Mouse (Mus musculus) neural tube, embryonic 14.5 days (tissue): ENCODE data around the gene Scn1b. TPM values are rescaled to one million over a fixed set of nuclear protein-coding genes. Genes with fewer than 3 reads are reported as not detected.

Experiments
- ATAC-seq: fragments of 200-750 bp; cut with Nextera tagmentation; 2 replicates; pipeline ENCODE4 v1.8.0; 2017; ENCODE audit warnings: low read depth, mild to moderate bottlenecking, moderate TSS enrichment, moderate library complexity
- H3K27ac ChIP-seq: fragments of 300-500 bp; sonication (generic); 2 replicates; pipeline ENCODE4 v1.5.1; 2014; ENCODE audit warnings: low read depth, mild to moderate bottlenecking, control low read depth, low read length, moderate library complexity, mixed read lengths
- H3K27me3 ChIP-seq: fragments of 300-500 bp; sonication (generic); 2 replicates; pipeline ENCODE4 v1.6.1; 2014; ENCODE audit warnings: low read length; ENCODE audit not compliant: control insufficient read depth, insufficient read depth
- H3K36me3 ChIP-seq: fragments of 300-500 bp; sonication (generic); 2 replicates; pipeline ENCODE4 v1.6.1; 2014; ENCODE audit warnings: low read length, mixed read lengths; ENCODE audit not compliant: control insufficient read depth, insufficient read depth
- H3K4me1 ChIP-seq: fragments of 300-500 bp; sonication (generic); 2 replicates; pipeline ENCODE4 v1.6.1; 2014; ENCODE audit warnings: low read length; ENCODE audit not compliant: control insufficient read depth, insufficient read depth
- H3K4me2 ChIP-seq: fragments of 300-500 bp; sonication (generic); 2 replicates; pipeline ENCODE4 v1.6.1; 2014; ENCODE audit warnings: mild to moderate bottlenecking, low read depth, low read length, control low read depth
- H3K4me3 ChIP-seq: fragments of 300-500 bp; sonication (generic); 2 replicates; pipeline ENCODE4 v1.5.1; 2014; ENCODE audit warnings: low read depth, low read length, control low read depth, mixed read lengths
- H3K9ac ChIP-seq: fragments of 300-500 bp; sonication (generic); replicated peaks from 2 replicates; pipeline ENCODE4 v1.6.1; 2014; ENCODE audit warnings: low read depth, mild to moderate bottlenecking, control low read depth, low read length, mixed read lengths
- H3K9me3 ChIP-seq: fragments of 300-500 bp; sonication (generic); 2 replicates; pipeline ENCODE4 v1.6.1; 2016; ENCODE audit warnings: low read length; ENCODE audit not compliant: control insufficient read depth
- WGBS: fragments of 180-500 bp; shearing (Covaris S2); extraction: QIAGEN DNeasy Blood & Tissue Kit; methylation state at CpG from one replicate; pipeline ENCODE4 v1.1.7; 2014; 5-methylcytosine and 5-hydroxymethylcytosine counted together
- polyA plus RNA-seq: library from polyadenylated mRNA; unstranded; fragments of >200 nt; fragmentation: Nextera tagmentation; extraction: Ambion mirVana; gene quantifications from 2 replicates; pipeline ENCODE4 v1.2.1, GENCODE M21; 2014

Gene Scn1b
- polyA plus RNA-seq, 1 experiment from 2014 or later: 17.6 TPM

DNA sequence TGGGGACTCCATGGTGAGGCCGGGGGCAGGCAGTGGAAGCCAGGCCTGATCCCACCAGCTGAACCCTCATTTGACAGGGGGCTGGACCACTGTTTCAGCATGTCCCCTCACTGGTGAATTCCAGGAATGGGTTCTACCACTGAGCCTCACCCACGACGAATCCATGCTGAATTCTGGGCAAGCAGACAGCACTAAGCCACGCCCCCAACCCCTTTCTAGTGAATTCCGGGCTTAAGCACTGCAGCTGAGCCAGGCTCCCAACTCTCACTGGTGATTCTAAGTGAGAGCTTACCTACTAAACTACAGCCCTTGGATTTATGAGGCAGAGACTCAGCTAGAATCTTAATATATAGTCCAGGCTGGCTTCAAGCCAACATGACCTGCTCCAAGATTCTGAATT, 59.0 kb downstream of the Scn1b start:
- H3K27ac ChIP-seq: no peak overlapping the region
- H3K27me3 ChIP-seq: no peaks in the 10 kb centered on the region
- H3K4me1 ChIP-seq: no peaks in the 10 kb centered on the region
- ATAC-seq: no peak
- H3K9me3 ChIP-seq: no peaks in the 10 kb centered on the region
- no peak overlapping the region for H3K4me3 ChIP-seq
- no peak overlapping the region for H3K4me2 ChIP-seq
- 45% methylated on average over 5 of the region's 5 CpGs for WGBS
- H3K9ac ChIP-seq: no peak overlapping the region
- H3K36me3 ChIP-seq: no peaks in the 10 kb centered on the region

Other genes with a start within 250 kb of the Scn1b start
- gene Cd22, start 246.7 kb downstream of the Scn1b start, polyA plus RNA-seq: not detected in 2 replicates
- gene Mag, start 212.1 kb downstream of the Scn1b start, polyA plus RNA-seq: 2.4 and 2.5 TPM in 2 replicates
- gene Hamp2, start 202.3 kb downstream of the Scn1b start, polyA plus RNA-seq: not detected in 2 replicates
- not detected in 2 replicates for gene Hamp, start 183.0 kb downstream of the Scn1b start, polyA plus RNA-seq
- gene Usf2, start 170.2 kb downstream of the Scn1b start, polyA plus RNA-seq: 28.2 and 28.9 TPM in 2 replicates
- 10.2 and 15.3 TPM in 2 replicates for gene Lsr, start 153.5 kb downstream of the Scn1b start, polyA plus RNA-seq
- gene Fam187b, start 153.2 kb downstream of the Scn1b start, polyA plus RNA-seq: 0.40 and 0.44 TPM in 2 replicates
- 7.8 and 12.9 TPM in 2 replicates for gene Fxyd5, start 84.5 kb downstream of the Scn1b start, polyA plus RNA-seq
- gene Fxyd7, start 75.5 kb downstream of the Scn1b start, polyA plus RNA-seq: 252 and 299 TPM in 2 replicates
- 9.6 and 22.9 TPM in 2 replicates for gene Fxyd1, start 69.8 kb downstream of the Scn1b start, polyA plus RNA-seq
- gene Lgi4, start 67.7 kb downstream of the Scn1b start, polyA plus RNA-seq: 1.1 TPM in 1 of 2 replicates, not detected in the other
- 0.35 TPM in 1 of 2 replicates, not detected in the other for gene Fxyd3, start 50.3 kb downstream of the Scn1b start, polyA plus RNA-seq
- gene Hpn, start 11.7 kb downstream of the Scn1b start, polyA plus RNA-seq: 0.67 TPM in 1 of 2 replicates, not detected in the other
- gene Gramd1a, start 28.9 kb upstream of the Scn1b start, polyA plus RNA-seq: 180 and 208 TPM in 2 replicates
- gene Scgb2b2, start 163.5 kb upstream of the Scn1b start, polyA plus RNA-seq: not detected in 2 replicates
- not detected in 2 replicates for gene Scgb1b2, start 164.8 kb upstream of the Scn1b start, polyA plus RNA-seq
- not detected in 2 replicates for gene Scgb2b3, start 235.1 kb upstream of the Scn1b start, polyA plus RNA-seq
- gene Scgb1b3, start 248.6 kb upstream of the Scn1b start, polyA plus RNA-seq: not detected in 2 replicates